Mouse (Mus musculus): ENCODE measurements around the gene Tapbpl. TPM values are rescaled to one million over a fixed set of nuclear protein-coding genes. Genes with fewer than 3 reads are reported as not detected.

Tapbpl gene
- total RNA-seq, 2 experiments from 2014 or later, result 4.4 to 5.1 TPM

DNA sequence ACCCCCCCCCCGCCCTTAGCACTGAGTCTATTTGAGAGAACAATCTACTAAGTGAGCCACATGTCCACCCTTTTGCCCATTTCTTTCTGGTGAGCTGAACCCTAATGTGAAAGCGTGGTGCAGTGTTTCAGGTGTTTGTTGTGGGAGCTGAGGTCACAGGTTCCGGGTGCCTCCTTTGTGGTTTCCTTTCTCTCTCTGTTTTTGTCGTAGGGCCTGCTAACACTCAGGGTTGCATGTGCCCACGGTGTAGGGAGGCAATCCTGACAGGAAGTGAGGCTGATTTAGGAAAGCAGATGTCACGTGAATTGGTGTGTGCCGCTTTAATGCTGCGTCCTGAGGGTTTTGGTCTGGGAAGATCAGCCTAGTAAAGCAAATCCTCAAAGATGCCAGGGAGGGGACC is 9.9 kb upstream of the Tapbpl start:
- no peak for DNase-seq
- intact Hi-C loops (cut with DNase I), result no loop called here

DNA sequence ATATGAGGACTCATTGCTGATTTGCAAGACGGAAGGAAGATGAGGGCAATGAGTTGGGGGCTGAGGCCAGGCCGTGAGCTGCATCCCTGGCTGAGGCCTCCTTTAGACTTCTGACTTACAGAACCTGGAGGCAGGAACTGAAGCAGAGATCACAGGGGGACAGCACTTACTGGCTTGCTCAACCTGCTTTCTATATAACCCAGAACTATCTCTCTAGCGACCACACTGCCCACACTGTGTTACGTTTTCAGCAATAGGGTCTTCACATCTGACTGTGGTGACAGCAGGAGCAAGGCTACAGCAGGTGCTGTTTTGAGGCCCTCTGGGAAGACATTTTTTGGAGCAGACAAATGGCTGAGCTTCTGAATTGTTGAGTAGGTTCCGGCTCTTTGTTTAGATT is 9.0 kb upstream of the Tapbpl start:
- no peak for DNase-seq
- intact Hi-C loops (cut with DNase I), result no loop called here

DNA sequence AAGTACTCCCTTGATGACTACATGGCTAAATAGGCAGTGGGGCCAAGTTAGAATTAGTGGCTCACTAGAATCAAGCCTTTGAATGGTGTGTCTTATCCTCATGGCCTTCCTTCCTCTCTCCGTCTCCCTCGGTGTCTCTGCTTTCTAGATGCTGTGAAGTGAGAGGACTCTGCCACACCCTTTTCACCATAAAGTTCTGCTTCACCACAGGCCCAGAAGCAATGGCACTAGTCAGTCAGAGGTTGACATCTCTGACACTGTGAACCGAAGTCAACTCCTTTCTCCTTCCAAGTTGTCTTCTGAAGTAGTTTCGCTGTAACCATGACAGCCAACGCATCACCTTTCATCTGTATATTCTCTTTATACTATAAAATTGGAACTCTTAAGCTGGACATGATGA is 7.9 kb upstream of the Tapbpl start:
- intact Hi-C loops (cut with DNase I), result no loop called here

DNA sequence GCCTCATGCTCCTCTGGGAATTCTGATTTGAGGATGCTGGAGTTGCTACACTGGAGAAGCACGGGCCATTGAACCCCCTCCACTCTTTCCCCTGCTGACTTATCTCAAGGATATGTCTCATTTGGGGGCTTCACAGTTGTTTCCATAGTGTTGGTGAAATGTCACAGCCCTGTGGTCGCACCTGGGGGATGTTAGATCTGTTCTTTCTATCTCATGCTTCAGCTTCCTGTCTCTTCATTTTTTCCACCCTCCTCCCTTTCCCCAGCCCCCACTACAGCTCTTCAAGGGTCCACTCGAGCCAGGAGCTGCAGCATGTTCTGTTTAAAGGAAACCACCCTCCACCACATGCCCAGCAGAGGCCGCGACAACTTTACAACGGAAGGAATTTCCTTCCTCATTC is 6.7 kb upstream of the Tapbpl start:
- DNase-seq, result no peak
- intact Hi-C loops (cut with DNase I), result no loop called here

More for the DNA sequence above, 7.9 kb upstream of the Tapbpl start:
- no peak for DNase-seq

DNA sequence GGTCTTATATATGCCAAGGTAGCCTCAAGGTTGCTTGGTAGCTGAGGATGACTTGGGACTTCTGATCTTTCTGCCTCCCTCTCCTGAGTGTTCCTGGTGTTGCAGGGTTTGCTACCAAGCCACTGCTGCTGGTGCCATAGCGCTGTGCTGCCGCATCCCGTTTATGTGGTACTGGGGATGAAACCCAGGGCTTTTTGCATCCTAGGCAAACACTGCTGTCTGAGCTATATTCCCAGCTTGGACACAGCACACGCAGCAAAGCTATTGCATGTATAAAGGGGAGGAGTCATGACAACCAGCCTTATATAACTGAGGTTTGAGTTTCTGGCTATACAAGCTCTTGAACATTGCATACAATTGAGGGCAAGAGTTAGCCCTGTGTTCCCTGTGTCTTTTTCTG is 5.8 kb upstream of the Tapbpl start:
- no peak for DNase-seq
- intact Hi-C loops (cut with DNase I), result no loop called here

DNA sequence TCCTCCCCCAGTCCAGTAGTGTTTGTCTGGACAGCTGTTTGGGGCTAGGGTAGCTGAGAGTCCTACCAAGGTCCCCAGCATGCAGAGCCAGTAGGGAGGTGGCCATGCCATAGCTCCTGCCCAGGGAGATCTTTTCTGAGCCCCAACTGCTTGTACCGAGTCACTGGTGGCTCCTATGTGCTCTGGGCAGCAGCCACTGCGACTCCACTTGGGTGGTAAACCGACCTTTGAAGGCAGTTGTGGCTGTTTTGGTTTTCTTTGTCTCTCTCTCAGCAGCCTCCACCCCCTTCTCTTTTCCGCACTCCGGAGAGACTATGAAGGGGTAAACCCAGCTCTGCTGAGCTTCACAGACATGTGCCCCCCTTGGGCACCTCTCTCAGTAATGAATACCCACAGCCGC is 5.1 kb upstream of the Tapbpl start, which contains the start of gene Cd27:
Gene Cd27, minus strand, starts transcription at position 229 of the 400 bp plus-strand sequence.
- DNase-seq, result no peak
- intact Hi-C loops (cut with DNase I), result no loop called here

DNA sequence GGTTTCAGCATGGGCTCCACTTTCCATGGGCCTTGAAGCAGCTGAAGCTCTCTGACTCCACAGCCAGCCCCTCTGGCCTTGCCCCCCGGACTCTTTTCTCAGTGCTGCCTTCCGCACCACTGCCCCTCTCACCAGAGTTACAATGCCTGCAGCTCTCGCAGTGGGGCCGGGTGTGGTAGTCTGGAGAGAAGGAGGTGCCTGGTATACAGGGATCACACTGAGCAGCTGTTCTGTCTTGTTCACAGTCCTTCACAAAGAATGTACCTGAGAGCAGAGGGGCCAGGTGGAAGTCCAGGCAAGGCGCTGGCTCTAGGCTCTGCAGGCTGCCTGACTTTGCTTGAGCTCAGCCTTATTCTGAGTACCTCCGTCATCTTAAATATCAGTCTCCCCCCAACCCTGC is 4.7 kb upstream of the Tapbpl start:
- no peak for DNase-seq
- intact Hi-C loops (cut with DNase I), result no loop called here

DNA sequence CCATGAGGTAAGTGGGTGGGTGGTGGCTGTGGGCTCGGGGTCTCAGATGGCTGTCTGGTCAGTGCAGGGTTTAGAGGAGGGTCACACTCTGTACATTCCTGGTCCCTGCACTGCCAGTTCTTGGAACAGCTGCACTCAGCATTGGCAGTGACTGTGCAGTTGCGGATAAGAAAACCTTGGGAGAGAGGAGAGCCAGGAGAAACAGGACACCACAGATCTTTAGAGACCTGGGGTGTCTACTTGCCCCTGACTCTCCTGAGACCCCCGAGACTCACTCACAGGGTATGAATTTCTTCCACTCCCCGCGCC is 2.8 kb upstream of the Tapbpl start:
- intact Hi-C loops (cut with DNase I), result no loop called here
- no peak for DNase-seq

DNA sequence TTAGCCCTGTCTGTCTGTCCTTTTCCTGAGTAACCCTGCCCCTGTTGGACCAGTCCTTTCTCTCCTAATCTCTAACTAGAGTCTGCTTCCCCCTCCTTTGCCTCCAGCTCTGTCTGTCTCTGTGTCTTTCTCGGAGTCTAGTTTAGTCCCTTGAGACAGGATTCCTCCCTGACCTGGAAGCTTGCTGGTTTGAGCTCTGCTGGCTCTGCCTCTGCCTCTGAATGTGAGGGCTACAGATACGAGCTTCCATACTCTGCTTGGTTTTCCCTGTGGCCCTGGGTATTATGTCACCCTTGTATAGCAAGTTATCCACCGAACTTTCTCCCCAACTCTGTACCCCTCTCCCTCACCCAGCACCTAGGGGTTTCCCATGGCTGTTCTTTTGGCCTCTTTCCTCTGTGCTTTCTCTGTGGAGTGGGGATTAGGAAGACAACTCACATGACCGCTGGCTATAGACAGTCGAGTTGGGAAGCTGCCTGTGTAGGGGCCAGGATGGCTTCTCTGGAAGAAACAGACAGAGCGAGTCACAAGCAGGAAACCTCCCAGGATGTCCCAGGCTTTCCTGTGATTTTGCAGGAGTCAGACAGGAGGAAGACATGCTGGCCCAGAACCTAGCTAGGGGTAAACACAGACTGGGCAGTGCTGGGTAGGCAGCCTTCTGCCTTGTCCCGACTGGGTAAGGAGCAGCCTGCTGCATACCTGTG is 2.3 kb upstream of the Tapbpl start:
- no peak for DNase-seq
- intact Hi-C loops (cut with DNase I), result no loop called here

DNA sequence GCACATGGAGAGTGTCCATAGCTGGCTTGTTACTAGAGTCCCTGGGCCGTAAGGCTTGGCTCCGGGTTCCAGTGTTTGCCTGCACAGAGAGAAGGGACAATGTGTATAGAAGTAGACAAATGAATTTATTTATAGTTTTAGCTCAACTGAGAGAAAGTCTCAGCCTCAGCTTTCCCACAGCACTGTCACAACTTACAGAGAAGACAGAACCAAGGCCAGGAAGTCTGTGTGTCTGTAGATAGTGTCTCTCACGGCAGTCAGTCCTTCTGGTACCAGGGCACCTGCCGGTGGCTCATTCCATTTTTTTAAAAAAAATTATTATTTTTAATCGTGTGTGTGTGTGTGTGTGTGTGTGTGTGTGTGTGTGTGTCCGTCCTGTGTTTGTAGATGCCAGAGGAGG is 856 bp upstream of the Tapbpl start:
- DNase-seq, result no peak
- intact Hi-C loops (cut with DNase I), result no loop called here

DNA sequence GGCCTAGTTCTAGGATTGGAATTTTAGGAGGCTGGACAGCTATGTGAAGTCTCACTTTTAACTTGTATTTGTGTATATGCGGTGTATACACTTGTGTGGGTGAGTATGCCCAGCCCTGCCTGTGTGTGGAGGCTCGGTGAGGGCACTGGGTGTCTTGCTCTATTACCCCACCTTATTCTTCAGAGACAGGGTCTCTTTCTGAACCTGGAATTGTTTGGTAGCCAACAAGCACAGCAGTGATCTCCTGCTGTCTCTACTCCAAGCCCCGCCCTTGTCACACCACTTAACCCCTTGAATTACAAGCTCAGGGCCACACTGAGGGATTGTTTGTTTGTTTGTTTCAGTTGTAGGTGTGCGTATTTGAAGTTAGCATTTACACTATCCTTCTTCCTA is 381 bp upstream of the Tapbpl start:
- DNase-seq, result no peak
- intact Hi-C loops (cut with DNase I), result no loop called here

DNA sequence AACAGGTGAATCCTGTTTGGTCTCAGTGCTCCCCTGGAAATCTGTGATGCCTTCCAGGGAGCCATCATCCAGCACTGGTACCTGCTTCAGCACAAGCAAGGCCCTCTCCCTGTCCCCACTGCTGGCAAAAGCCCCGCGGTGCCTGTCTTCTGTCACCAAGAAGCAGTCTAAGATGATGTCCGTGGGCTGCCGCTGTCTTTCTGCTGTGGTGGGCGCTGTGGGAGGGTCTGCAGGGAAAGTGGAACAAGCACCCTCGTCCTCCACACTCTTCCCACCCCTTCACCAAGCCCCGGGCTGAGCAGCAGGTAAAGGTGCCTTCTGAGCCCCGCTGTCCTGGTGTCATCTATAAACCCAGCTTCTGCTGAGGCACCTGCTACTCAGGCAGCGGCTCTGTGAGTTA is 1.1 kb downstream of the Tapbpl start:
- intact Hi-C loops (cut with DNase I), result no loop called here
- DNase-seq, result no peak

DNA sequence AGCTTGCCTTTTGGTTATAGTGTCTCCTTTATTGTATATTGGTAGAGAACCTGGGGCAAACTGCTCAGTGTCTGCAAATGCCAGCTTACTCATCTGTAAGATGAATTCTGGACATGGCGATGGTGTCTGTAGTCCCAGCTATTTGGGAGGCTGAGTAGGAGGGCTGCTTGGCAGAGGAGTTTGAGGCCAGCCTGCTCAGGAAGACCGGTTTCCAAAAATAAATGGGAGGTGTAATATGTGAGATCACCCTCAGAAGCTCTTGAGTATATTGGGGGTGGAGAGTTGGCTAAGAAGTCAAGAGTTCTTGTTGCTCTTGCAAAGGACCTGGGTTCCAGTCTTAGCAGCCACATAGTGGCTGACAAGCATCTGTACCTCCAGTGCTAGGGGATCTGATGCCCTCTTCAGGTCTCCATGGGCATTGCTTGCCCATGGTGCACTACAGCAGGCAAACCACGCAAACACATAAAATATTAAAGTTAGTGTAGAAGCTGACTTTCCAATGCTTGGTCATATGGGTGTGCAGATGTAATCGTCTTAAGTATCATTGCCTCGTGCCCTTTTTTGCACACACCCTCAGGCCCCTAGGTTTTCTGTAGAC is 6.0 kb downstream of the Tapbpl start:
- intact Hi-C loops (cut with DNase I), result loop anchor here (5.0 kb wide), 1 partner anchor 63 kb away; no protein-coding TSS in a partner anchor
- DNase-seq, result no peak

DNA sequence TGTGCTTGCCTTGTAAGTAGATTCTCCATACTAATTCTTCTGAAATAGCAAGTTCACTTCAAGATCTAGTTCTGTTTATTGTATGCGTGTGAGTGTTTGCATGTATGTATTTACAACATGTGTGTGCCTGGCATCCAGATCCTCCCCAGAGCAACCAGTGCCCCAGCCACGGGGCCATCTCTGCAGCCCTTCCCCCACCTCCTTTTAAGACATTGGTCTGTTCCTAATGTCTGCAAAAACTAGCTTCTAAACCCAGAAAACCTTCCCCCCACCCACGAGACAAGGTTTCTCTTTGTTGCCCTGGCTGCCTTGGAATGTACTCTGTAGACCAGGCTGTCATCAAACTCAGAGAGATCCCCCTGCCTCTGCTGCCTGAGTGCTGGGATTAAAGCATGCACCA is 9.1 kb downstream of the Tapbpl start:
- no peak for DNase-seq
- intact Hi-C loops (cut with DNase I), result no loop called here

DNA sequence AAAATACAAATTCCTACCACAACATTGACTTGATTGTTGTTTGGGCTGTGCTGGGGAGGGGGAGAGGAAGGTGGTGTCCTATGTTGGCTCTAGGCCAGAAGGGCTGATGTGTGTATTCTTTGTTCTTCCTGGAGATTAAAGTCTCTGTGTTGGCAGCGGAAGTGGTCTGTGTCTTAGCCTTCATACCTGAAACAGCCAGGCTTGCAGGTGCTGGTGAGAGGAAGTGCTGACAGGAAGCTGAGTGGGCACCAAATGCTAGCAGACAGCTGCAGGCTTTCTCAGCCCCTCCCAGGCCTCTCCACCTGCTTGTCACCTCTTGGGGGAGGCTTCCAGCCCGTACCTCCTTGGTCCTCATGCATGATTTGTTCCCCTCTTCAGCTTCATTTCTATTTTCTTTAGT is 9.5 kb downstream of the Tapbpl start:
- no peak for DNase-seq
- intact Hi-C loops (cut with DNase I), result no loop called here

DNA sequence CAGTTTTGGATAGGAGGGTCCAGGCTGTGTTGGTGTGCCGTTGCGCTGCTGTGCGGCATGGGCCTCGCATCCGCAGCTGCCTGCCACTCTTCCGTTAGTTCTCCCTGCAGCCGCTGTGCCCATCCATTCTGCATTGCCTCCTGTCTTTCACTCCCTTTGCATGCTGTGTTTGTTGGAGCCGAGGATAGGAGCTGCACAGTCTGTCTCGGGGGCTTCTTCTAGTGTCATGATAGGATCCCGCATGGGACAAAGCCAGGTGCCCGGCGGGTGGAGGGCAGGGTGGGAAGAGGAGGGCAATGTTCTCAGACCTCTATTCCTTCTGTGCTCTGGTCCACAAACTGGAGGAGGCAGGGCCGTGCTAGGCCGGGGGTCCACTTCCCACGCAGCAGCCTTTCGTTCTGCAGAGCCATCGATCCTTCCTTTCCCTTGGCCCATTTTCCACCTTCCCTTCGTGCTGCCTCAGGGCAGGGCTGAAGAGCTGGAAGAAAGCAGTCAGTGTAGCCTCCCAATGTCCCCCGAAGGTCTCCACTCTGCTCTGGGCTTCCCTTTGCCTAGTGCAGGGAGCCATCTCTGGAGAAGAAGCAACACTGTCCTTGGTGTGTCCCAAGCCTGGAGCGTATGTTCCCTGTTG is 10.4 kb downstream of the Tapbpl start:
- no peak for DNase-seq
- intact Hi-C loops (cut with DNase I), result no loop called here

DNA sequence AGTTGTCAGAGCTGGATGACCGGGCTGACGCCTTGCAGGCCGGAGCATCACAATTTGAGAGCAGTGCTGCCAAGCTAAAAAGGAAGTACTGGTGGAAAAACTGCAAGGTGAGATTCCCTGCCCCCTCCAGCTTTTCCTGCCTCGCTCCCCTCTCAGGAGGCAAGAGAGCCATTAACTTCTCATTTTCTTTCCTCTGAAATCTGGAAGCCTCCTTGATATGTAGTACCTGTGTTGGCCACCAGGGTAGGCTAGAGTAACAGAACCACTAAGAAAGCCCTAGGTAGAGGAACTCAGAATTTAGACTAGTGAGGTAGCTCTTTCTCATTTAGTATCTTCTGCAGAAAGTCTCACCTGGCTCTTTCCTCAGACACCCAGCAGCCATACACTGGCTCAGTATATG is 12.7 kb downstream of the Tapbpl start:
- intact Hi-C loops (cut with DNase I), result loop anchor here (1.0 to 5.0 kb wide), 3 partner anchors 26 to 148 kb away; no protein-coding TSS in a partner anchor

DNA sequence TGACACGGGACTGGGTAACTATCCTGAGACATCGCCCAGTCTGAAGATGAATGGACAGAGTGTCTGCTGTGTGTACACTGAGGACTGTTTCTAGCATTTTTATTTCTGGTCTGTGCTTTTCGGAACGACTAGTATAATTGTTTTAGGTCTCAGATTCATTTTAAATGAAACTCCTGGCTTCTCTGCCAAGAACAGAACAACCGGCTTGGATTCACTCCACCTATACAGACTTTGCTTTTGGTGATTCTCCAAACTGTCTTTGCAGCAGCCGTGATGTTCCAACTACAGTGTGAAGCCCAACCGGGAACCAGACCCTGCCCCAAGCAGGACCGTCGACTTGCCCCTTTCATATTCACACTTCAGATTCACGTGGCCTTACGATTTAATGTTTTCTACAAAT is 13.8 kb downstream of the Tapbpl start:
- DNase-seq, result no peak
- intact Hi-C loops (cut with DNase I), result loop anchor here (2.0 to 5.0 kb wide), 2 partner anchors 25 to 149 kb away; no protein-coding TSS in a partner anchor

More for the DNA sequence above, 12.7 kb downstream of the Tapbpl start:
- peak; percentile 53 to 67 for DNase-seq

DNA sequence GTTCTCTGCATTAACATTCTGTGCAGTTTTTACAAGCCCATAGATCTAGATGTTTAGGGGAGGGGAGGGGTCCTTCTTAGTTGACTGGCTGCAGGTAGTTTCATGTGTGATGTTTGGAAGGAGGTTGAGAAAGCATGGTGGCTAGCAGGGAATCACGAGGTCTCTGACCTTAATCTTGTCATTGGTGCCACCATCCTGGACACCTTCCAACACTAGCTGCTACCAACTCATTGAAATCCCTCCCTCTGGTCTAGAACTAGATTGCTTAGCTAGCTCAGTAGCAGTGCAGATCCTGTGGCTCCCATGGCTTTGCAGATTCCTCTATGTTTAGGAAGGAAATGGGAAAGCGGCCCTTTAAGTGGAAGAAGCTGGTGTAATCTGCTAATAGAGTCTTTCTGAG is 14.8 kb downstream of the Tapbpl start:
- intact Hi-C loops (cut with DNase I), result loop anchor here (5.0 kb wide), 1 partner anchor 150 kb away; no protein-coding TSS in a partner anchor
- DNase-seq, result no peak

DNA sequence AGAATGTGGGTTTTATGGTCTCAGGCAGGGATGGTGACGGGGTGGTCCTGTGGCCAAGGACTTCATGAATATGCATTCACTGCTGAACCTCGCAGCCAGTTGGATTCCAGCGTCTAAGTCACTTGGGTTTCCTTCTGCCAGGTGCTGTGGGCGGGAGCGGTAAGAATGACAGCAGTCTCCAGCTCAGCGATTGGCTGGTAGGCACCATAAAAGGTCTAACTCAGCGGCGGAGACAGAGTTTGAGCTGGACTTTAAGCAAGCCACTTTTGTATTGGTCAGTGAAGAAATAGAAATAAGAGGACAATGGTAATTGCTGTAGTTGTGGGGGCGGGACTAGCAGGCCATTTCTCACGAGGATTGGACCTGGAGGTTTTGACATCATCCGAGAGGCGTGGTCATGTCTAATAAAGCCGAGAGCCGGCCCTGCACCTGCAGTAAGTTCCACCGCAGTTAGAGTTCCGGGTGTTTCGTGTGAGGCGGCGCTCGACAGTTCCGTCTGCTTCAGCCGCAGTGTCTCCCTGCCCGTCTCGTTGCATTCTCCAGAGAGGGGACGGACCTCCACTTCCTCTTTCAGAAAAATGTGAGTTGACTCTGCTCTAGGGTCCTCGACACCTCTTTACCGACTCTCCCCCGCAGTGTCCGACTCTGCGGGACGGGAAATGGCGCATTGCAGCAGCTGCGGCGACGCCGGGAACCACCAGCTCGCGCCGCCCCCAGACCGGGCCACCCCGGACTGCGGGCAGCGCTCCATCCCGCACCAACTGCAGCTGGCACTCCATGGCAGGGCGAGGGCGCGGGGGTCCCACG is 16.3 kb downstream of the Tapbpl start, which contains the start of gene Vamp1:
Gene Vamp1, plus strand, starts transcription at position 404 of the 807 bp plus-strand sequence.
- DNase-seq, result peak; percentile 91 to 93
- intact Hi-C loops (cut with DNase I), result loop anchor here (5.0 kb wide), 1 partner anchor 152 kb away; no protein-coding TSS in a partner anchor

DNA sequence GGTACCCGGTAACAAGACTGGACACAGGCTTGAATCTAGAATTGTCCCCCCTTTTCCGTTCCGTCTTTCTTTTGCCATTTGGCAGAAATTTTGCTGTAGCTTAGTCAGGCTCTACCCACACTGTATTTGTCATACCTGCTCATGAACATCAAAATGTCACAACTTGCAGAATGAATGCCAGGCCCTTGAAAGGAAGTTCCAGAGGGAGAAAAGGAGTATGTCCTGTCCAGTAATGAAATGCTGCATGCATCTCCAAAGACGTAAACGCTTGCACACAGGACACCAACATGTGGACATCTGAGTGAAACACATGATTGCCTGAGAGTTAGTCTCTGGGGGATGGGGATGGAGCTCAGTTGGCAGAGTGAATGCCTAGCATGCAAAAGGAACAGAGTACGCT is 17.9 kb downstream of the Tapbpl start:
- DNase-seq, result no peak
- intact Hi-C loops (cut with DNase I), result no loop called here

Data from heart, postnatal 36 days (tissue).